Mouse (Mus musculus) CD4-positive, CD25-positive, alpha-beta regulatory T cell, adult 2 months (primary cell): ENCODE measurements around the gene Luzp2.
"Not testable (repeated sequence)": the region's sequence is repeated elsewhere in the genome, so short reads cannot be mapped to it uniquely, and the experiment has no call there.

Source experiments
- DNase-seq: peaks from one replicate; pipeline ENCODE4 v3.0.0-alpha.2; 2012; ENCODE audit warnings: low read depth, low spot score

Gene Luzp2

DNA sequence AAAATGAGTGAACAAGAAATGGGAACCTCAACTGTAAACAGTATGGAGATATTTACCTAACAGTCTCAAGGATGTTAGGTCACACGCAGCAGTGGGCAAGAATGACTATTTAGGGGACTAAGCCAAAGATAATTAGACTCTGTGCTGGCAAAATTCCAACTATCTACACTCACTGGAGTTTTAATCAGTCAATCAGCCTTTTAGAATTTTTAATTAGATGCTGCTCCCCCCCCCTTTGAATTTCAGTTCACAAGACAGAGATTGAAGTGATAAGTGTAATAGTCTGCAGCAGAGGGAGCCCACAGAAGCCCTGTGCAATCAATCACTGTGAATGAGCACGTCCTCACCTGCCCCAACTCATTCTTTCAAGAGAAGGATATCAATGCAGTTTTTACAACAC lies 165.1 kb downstream of the Luzp2 start:
- no peak for DNase-seq

DNA sequence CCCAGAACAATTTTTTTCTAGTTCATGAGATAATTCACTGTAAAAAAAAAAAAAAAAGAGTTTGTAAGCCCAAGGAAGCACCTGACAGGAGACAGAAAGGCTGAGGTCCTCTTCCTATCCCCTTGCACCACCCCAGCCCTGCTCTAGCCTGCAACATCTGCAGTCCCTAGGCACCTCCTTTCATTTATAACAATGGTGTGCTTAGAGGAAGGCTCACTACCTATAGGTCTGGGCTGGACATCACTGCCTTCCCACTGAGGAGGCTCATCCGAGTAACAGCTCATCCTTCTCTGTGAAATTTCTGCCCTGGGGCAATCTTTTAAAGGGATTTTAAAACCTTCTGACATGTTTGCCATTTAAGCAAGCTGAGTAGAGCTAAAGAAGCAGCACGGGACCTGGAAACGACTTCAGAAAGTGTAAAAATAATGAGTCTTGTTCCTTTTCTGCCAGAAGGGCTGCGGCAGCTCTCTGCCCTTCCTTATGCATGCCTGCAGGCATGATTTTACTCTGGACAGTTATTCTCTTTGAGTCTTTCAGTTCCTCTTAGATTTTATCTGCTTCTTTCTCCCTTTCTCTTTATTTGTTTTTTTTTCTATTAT lies 174.0 kb downstream of the Luzp2 start:
- no peak for DNase-seq

DNA sequence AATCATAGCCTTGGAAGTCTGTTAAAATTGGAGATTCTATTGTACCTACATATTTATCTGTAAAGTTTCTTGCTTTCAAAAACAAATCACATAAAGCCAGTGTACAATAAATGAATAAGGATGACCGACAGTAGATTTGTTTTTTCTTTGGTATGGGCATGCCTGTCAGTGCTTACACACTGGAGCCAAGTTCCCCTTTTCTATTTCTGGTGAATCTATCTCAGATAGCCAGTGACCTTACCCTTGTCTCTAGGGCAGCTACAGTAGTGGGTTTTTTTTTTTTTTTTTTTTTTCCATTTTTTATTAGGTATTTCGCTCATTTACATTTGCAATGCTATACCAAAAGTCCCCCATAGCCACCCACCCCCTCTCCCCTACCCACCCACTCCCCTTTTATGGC lies 298.6 kb downstream of the Luzp2 start:
- DNase-seq: not testable (repeated sequence)

DNA sequence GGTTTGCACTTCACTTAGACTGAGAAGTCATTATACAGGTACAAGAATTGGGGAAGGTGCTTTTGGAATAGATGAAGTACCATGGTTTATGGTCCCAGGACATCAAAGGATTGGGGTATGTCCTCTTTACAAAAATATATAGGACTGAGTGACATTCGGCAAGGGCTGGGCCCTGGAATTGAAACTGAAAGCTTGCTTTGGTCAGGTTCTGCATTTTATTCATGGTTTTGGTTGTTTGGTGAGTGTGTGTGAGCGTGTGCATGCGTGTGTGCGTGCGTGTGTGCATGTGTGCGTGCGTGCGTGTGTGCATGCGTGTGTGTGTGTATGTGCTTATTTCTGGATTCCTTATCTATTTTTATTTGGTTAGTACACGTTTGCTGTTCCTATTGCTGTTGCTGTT lies 353.6 kb downstream of the Luzp2 start:
- DNase-seq: no peak

DNA sequence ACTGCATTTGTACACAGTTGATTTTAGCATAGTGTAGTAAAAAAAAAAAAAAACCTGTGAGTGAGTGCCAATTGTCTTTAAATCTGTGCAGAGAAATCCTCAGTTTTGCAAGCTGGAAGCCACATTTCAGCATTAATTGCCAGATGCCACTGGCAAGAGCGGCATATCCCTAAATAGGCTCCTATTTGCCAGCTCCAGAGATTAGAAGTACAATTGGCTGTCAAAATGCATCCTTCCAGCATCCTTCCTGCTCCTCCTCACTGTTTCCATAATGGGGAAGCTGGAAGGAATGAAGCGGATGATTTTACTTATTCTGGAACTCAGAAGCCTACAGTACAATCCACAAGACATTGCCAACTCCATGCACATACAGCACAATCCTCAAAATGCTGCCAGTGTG lies 354.2 kb downstream of the Luzp2 start:
- DNase-seq: no peak

DNA sequence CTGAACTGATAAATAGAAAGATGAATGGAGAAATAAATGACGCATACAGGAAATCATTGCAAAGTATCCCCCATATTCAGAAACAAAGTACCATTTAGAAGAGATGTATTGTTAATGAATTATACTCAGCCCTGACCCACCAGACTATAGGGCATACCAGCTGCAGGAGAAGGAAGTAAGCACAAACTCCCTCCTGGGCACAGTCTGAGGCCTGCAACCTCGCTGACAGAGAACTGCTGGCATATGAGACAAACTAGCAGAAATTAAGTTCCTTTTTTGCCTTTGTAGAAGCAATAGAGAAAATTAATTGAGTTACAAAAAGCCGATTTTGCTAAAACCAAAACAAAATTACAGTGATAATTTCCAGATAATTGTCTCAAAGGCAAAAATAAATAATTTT lies 355.4 kb downstream of the Luzp2 start:
- DNase-seq: no peak

DNA sequence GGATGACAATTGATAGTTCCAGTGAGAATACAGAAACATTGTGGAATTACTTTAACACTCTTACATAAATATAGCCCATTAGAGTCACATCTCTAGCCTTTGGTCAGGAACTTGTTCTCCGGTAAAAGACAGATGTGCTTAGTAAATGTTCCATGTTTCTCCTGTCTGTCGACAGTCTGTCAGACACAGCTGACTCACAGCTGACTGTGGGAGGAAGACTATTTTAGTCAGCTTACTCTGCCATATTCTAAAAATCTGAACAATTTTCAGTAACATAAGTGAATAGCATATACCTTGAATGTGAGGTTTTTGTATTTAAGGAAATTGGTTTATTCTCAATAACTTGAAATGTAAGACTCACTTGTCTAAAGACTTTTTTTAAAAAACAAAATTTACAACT lies 363.5 kb downstream of the Luzp2 start:
- no peak for DNase-seq

DNA sequence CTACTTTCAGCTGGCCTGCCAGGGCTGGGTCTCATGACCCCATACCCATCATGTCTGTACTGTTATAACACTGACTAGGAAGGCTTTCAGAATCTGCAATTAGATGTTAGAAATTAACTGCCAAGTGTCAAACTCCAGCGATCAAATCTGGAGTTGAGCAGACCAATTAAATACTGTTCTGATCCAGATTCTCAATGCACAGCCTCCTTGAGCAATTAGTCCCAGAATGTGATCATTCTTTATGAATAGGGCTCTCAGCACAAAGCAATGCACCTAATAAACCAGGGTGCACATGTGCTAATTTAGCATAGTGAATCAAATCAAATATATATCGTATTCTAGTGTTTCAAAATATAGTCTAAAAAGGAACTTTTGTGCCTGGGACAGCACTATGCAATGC lies 387.7 kb downstream of the Luzp2 start:
- no peak for DNase-seq

DNA sequence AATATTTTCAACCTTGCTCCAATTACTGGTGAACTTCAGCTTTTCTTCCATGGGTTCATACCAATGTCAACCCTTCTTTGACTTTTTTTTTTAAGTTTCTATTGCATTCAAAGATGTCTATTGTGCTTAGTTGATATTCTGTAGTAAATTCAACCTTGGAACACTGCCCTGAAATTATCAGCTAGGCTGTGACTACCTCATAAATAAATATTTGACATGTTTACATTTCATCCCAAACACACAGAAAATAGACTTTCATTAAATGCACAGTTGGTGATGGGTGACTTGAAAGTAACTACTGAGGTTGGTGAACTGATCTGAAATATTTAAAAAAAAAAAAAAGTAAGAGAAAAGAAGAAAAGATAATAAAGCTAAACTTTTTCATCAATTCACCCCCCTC lies 394.1 kb downstream of the Luzp2 start:
- no peak for DNase-seq
